Mouse (Mus musculus): ENCODE measurements around the gene Psmd1.
"Not testable (repeated sequence)": the region's sequence is repeated elsewhere in the genome, so short reads cannot be mapped to it uniquely, and the experiment has no call there.

Psmd1 gene

DNA sequence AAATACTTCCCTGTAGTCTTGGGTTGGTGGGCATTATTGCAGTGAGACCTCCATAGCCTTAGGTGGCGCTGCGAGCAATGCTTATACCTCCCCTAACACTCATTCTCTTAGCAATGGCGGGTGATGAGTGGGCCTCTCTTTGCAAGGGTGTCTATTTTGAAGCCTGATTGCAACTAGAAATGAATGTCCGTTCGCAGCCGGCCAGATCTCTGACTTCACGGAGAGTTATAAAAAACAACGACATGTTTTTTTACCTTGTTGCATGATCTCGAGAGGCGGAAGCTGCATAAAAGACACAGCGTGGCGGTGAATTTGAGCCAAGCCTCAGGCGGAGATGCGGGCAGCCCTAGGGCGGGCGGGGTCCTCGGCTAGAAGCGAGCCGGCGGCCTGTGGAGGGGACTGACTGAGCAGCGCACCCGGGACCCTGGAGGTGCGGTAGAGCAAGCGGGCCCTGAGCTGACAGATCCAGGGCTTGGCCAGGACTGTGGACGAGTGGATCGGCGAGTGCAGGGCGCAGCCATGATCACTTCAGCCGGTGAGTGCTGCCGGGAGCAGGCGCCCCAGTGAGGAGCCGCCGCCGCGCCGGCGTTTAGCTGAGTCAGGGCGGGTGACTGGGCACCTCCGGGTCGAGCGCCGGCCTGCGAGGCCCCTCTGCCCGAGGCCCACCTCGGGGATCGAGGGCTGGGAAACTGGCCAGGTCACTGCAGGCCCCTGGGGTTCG, at the start of gene Psmd1:
Psmd1 (plus strand) TSS at position 117 of the 721 bp plus-strand sequence.
- DNase-seq, result peak; percentile 92

DNA sequence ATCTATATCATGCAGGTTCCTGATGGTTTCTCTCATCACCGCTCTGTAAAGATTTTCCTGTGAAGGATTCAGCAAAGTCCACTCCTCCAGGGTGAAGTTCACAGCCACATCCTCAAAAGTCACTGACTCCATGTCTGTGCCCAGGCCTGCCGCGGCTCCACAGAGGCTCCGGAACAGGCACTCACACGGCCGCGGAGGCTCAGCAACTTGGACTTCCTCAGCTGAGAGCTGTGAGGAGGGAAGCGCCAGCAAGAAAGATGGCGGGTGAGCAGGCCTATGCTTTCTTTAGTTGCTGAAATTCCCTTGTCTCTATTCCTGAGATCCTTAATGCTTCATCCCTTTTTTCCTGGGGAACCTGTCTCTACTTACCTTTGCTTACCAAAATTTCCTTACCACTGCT, 48.4 kb upstream of the Psmd1 start:
- not testable (repeated sequence) for DNase-seq

DNA sequence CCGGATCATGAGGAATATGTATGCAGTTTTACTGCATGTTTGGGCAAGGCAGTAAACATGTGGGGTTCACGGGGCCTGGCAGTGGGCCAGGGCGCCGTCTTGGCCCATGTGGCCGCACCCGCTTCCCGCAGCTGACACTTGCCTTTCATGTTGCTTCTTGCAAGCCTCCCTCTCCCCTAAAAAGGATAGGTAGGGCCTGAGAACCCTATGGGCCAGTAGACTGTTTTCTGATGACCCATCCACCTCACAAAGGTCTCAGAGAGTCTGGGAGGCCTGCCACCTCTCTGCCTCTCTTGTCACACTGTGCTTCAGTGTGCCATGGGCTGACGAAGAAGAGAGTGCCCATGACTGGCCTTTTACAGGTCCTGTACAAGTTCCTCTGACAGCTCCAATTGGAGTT, 47.7 kb upstream of the Psmd1 start, which contains the start of gene Spata3:
Spata3 (plus strand) TSS at position 301 of the 400 bp plus-strand sequence.
- no peak for DNase-seq

DNA sequence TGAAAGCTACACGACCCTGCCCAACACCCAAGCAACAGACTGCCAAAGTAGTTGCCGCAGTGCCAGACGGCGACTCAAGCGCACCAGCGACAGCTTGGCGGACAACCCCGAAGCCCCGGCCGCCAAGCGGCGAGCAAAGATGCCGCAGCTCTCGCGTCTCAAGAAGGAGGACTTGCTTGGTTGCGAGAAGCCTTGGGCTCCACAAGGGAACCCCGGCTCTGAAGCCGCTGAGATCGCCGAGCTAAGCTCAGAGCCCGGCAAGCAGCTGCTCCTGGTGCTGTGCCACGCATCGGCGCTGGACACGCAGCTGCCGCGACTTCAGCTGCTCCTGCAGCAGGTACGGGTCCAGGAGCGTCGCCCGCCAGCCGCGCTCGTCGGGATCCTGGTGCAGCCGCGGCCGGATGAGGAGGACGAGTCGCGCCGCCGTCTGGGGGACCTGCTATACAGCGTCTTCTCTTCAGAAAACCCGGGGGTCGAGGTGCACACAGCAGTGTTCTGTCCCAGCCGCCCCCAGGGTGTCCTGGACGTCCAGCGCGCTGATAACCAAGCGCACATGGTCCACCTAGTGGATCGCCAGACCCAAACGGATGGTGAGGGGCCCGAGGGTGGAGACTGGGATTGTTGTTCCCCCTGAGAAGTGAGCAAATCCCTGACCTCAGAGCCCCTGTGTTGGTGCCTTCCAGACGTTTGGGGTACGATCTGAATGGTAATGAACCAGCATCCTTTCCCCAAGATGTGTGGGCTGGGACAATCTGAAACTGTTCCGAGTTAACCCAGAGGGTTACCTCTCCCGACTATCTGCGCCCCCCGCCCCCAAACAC, 45.7 kb upstream of the Psmd1 start:
- DNase-seq, result peak; percentile 80

DNA sequence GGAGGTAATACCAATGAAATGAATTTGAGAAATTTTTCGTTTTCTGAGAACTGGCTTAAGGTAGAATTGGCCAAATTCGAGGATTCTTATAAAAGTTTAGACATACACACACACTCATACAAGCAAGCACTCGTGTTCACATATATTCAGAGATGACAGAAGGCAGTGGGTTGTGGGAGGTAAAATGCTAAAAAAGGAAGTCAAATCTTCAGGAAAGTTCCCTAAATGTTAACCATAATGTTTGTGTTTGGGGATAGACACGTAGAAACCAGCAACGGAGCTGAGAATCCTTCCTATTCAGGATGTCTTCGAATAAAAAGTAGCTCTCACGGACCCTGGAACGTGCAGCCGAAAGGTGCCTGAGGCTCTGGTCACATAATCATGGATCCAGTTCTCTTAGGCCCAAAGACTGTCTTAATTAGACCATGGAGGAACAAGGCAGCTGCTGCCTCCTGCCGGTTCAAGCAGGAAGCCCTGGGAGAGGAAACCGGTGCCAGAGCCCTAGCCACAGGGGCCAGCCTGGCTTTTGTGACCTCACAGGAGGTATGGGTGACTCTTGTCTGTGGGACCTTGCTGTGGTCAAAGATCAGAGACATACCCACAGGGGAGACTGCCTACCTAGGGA, 42.7 kb upstream of the Psmd1 start:
- DNase-seq, result peak; percentile 59

DNA sequence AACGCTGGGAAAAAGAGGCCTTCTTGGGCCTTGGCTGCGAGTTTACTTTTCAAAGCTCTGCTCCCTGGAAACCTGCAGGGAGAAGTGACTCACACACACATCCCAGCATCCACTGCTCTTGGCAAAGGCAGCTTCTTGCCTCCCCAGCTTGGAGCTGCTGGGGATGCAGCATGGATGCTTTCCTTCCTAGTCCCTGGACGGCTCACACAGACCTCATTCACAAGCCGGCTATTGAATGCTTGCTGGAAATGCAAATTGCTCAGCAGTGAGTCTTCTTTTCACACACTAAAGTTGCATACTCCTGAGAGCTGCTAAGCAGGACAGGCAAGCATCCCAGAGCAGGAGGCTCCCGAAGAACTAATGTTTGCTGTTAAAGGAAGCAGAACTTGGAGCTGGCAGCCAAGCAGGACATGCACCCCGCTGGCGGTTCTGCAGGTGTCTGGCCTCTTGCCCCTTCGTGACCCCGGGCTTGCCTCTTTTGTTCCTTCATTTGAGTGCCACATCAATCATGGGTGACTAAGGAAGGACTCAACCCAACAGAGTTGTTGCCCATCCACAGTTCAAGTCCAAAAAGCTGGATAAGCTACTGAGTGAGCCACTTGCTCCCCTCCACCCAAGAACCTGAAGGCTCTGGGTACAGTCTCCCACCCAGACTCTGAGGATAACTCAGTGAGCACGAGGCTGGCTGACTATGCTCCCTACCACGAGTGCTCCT, 31.8 kb upstream of the Psmd1 start:
- DNase-seq, result no peak

DNA sequence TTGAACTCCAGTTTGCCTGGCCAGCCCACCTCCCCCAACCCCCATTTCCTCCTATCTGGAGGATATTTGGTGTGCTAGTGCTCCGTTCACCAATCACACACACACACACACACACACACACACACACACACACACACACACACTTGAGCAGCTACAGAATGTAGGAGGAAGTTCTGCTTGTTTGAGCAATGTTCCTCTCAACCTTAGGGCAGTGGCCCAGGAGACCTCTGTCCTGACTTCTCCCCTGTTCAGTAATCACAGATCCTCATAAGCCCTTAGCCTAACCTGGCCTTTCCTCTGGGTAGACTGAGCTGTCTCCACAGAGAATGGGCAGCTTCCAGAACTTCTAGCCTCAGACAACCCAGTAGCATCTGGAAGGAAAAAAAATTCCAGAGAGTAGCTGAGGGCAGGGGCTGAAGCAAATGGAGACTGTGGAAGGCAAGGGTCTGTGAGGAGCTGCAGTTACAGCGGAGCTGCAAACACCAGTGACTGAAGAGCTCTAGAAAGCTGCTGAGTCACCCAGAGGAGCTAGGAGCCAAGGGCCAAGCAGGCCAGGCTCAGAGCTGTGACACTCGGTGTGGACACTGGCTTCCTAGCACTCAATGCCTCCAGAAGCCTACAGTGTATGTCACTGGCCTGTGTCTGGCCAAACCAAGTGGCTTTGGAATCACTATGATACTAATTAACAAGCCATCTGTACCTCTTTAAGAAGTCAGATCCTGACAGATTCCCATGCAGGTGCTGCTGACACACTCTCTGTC, 25.8 kb upstream of the Psmd1 start:
- DNase-seq, result no peak

DNA sequence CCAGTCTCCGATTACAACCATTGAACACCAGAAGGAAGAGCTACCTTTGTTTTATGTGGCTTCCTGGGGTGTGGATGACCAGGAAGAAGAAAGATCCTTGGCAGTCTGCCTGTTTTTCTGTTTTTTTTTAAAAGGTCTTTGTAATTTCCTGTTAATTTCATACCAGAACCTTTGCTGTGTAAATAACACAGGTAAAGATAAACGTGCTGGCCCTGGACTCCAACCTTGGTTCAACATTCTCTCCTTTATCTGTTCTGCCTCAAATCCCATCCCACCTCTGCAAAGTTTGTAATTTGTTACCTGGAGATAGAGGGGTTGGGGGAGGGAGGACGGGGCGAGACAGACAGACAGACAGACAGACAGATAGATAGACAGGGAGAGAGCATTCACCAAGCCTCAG, 24.1 kb upstream of the Psmd1 start:
- DNase-seq, result no peak

DNA sequence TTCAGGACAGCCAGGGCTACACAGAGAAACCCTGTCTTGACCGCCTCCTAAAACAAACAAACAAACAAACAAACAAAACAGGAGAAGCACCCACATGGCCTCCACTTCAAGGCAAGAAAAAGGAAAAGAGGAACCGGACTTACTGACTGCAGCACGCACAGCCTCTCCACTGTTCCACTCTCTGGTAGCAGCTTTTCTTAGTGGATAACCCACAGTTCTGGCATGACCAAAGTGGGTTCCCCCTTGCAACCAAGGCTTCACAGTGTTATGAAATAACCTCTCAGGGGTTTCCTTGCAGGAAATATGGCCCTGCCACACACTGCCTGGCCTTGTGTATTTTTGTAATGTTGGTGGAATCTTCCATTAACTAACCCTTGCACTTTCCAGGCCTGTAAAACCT, 23.4 kb upstream of the Psmd1 start:
- no peak for DNase-seq

DNA sequence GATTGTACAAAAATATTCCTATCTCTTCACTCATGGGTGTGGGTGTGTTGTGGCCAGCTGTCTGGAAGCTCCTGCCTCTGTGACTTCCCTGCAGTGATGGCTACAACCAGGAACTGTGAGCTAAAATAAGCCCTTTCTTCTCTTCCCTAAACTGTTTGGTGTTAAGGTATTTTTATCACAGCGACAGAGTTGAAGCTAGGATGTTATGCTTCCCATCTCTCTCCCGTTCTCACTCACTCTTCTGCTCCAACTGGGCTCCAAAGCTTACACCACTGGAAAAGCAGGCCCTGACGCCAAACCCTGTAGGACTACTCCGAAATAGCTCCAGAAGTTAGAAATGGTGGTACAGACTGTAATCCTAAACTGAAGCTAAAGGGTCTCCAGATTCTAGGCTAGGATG, 19.1 kb upstream of the Psmd1 start:
- no peak for DNase-seq

DNA sequence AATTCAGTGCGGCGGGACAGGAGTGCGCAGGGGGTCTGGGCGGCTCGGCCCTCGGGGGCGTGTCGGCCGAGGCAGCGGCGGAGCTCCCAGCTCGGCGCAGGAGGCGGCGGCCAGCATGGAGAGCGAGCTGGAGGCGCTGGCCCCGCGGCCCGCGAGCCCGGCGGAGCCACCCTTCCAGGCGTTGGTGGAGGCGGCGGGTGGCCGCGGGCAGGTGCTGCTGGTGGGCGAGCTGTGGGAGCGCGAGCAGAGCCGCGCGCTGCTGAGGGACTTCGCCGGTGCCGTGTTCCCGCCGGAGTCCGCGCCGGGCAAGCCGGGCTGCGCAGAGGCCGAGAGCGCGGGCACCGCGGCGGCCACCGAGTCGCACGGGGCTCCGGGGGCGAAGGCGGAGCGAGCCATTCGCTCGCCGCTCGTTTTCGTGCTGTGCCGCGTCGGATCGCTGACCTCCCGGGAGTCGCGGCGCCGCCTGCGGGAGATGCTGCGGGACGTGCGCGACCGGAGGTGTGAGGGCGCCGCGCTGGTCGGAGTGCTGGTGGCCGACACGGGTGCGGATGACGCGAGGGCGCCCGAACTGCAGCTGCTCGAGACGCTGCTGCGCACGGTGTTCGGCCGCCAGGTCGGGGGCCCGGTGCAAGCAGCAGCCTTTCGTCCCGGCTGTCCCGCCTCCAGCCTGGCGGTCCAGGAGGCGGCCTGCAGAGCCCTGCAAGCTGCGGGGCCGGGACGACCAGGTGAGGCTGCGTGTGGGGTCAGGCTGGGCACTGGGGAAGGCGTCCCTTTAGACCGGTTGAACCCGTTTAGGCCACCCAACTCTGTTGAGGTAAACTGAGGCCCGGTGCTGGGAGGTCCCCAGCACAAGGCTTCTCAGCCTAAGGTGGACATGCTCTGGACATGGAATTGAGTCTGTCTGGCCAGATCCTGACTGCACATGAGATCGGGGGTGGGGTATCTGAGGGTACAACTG, 18.1 kb upstream of the Psmd1 start, which contains the start of gene 2810459M11Rik:
2810459M11Rik (plus strand) TSS at position 16 of the 958 bp plus-strand sequence.
- peak; percentile 51 for DNase-seq

DNA sequence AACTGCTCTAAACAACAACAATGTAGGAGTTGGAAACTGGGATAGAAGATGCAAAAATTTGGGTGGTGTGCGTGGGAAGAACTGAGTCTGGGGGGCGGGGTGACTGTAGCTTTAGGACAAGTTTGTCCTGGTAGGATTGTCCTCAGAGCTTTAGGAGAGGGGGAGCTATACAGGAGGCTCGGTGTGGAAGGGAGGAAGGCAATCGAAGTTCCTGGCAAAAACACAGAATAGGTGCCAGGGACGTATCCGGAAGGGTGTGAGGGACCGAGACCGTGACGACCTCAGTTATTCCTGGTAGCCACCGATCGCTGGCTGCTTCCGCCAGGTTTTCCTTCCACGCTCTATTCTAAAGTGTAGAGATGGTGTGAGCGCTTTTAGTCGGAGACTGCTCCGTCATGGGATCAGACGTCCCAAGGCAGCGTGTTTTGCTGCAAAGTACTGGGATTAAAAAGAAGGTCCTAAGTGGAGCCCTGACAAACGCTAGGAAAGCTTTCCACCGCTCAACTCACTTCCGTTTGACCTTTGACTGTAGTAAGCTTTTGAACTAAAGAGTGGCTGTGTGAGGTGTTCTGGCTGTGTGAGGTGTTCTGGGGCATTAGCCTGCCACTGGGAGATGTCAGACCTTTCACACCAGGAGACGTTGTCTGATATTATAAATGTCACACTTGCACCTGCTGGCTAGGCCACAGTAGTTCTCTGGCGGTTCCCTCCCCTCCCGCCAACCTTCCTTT, 17.2 kb upstream of the Psmd1 start:
- DNase-seq, result no peak

DNA sequence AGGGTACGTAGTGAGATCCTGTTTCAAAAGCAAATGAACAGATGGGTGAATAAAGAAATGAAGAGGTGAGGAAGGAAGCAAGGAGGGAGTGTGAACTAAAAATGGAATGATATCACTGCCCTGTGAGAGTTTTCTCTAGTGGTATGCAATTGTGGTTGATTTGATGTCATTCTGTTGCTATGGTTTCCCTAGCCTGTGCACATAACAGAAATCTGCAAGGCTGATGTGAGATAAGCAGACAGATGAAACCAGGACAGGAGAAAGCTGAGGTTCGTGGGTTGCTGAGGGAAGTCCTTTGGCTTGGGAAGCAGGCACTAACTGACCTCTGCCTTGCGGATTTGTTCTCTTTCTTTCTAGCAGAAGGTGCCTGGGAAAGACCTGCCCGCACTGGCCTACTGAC, 16.0 kb upstream of the Psmd1 start:
- no peak for DNase-seq

DNA sequence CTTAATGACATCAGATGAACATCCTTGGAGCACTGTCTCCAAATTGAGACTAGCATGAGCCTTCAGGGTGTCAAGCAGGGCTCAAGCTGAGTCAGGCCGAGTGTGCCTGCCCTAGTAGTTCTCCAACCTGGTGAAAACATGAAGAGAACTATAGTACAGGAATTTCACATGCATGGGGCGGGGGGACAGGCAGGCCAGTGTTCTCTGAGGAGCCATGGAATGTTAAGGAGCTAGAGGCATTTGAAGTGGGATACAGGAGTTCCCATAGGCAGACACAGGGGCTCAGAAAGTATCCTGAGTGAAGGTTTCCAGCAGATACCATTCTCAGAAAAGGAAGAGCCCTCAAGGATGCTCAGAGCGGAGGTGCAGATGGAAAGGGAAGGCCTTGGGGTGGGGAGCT, 15.4 kb upstream of the Psmd1 start:
- DNase-seq, result no peak

DNA sequence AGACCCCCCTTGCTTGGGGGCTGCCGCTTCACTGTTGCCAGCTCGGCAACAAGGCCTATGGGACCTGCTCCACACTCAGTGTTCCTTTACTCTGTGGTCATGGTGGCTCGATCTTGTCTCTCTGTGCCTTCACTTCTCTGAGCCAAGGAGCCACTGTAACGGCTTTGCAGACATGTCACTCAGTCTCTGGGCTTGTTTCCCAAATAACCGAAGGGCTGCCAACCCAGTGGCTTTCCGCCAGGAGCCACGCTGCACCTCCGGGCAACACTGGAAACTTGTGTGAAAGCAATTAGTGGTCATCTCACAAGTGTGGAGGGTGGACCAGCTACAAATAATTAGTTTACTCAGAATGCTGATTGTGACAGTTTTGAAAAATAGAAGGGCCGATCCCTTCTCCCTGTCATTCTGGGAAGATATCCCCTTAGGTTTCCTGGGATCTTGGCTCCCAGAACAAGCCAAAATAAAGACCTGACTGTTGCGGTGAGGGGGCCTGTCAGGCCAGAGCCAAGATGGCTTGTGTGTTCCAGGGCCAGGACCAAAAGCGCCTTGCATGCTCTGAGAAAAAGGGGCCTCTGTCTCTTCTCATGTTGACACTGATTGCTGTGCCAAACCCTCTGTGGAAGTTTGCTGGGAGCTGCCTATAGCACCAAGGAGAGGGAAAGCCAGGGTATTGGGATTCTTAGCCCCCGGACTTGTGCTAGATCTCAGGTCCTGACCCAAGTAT, 10.8 kb upstream of the Psmd1 start:
- DNase-seq, result no peak

DNA sequence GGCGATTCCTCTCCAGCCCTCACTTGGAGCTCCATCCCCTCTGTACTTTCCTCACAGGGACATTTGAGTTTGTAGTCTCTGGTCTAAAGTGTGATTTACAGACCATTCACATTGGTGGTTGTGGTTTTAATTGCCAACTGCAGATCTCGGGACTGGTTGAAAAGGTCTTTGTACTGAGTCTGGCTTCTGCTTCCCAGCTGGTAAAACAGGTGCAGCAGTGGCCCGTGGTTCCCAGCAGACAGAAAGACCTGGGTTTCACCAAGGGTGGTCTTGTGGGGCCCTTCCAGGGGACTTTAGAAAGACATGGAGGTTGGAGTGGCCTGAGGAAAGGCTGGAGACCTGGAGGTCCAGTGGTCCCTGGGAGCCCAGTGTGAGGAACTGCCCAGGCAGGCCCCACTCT, 9.2 kb upstream of the Psmd1 start:
- no peak for DNase-seq

DNA sequence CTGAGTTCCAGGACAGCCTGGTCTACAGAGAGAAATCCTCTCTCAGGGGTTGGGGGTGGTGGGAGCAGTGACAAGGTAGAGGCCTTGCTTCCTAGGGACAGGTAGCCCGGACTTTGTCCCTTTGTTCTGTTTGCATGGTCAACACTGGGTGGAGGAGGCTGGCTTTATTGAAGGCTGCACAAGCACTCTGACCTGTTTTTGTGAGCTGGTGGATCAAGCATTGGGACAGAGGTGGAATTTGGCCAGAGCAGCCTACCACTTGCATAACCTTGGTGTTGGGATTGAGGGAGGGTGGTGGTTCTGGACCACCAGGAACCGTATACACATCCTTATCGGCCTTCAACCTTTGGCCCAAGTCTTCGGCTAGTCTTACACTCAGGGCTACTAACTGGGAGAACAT, 7.9 kb upstream of the Psmd1 start:
- DNase-seq, result no peak

DNA sequence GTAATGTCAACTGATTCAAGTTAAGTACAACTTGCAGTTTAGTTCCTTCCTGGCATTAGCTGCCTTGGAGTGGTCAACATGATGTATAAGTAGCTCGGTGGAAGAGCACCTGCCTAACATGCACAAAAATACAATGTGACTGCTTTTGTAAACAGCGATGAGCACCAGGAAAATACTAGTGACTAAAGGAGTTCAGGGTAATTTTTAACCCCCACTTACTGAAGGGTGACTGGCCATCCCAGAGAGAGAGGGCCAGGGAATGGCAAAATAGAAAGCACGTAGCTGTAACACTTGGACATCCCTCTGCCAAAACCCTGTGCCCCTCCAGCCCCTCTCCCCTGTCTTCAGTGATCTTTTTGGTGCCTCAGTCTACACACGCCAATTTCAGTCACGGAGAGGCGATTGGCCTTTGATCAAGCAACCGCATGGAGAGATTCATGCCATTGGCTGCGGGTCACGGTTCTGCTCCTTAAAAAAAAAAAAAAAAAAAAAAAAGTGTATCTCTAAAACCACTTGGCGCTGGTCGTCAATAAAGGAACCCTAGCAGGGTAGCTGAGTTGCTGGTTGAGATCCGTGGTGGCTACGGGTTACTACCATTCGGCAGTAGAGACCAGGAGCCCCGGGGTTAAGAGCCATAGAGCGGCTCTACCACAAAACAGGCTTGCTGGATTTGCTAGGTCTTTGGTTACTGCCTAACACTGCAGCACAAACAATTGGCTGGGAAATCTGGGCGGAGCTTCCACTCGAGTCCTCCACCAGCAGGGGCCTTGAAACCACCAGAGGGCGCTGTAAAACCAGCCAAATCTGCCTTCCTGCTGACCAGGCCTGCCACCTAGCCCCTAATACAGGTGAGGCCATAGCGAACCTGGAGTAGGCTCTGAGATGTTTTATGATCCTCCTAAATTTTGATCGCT, 5.1 kb upstream of the Psmd1 start:
- DNase-seq, result peak; percentile 96

DNA sequence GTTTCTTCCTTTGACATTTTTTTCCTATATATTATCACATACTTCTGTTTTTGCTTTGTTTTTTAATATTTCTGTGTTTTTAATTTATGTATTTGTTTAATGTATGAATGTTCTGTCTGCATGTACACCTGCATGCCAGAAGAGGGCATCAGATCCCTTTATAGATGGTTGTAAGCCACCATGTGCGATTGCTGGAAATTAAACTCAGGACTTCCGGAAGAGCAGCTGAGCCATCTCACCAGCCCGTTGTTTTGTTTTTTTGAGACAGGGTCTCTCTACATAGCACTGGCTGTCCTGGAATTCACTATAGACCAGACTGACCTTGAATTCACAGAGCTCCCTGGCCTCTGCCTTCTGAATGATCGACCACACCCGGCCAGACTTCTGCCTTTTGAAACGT, 1.7 kb upstream of the Psmd1 start:
- DNase-seq, result no peak
